Mouse (Mus musculus): ENCODE data around the gene Parm1.
A peak's percentile ranks its signal among the peaks of the same experiment; 100 is the strongest.

Gene Parm1

GRCm38 (mm10) chr5:91566591-91566990 is 49.2 kb downstream of the Parm1 start:
- no peak for DNase-seq (ENCODE audit: extremely low read depth, low read depth, low spot score)

- peak; percentile 99 for DNase-seq (ENCODE audit: extremely low read depth, low read depth, low spot score)
These were observed 56.8 kb downstream of the Parm1 start for GRCm38 (mm10) chr5:91574211-91574610.

GRCm38 (mm10) chr5:91578924-91579323 is 61.5 kb downstream of the Parm1 start:
- DNase-seq (ENCODE audit: extremely low read depth, low read depth, low spot score), result no peak

GRCm38 (mm10) chr5:91581799-91582198 is 64.4 kb downstream of the Parm1 start:
- no peak for DNase-seq (ENCODE audit: extremely low read depth, low read depth, low spot score)

- no peak for DNase-seq (ENCODE audit: extremely low read depth, low read depth, low spot score)
These were observed 68.8 kb downstream of the Parm1 start for GRCm38 (mm10) chr5:91586206-91586605.

GRCm38 (mm10) chr5:91594083-91594482 is 76.7 kb downstream of the Parm1 start:
- no peak for DNase-seq (ENCODE audit: extremely low read depth, low read depth, low spot score)

GRCm38 (mm10) chr5:91597216-91597615 is 79.8 kb downstream of the Parm1 start:
- DNase-seq (ENCODE audit: extremely low read depth, low read depth, low spot score), result no peak

- no peak for DNase-seq (ENCODE audit: extremely low read depth, low read depth, low spot score)
These were observed 82.4 kb downstream of the Parm1 start for GRCm38 (mm10) chr5:91599801-91600200.

- no peak for DNase-seq (ENCODE audit: extremely low read depth, low read depth, low spot score)
These were observed 85.9 kb downstream of the Parm1 start for GRCm38 (mm10) chr5:91603347-91603746.

GRCm38 (mm10) chr5:91603787-91604439 is 86.5 kb downstream of the Parm1 start:
- no peak for DNase-seq (ENCODE audit: extremely low read depth, low read depth, low spot score)

- no peak for DNase-seq (ENCODE audit: extremely low read depth, low read depth, low spot score)
These were observed 89.8 kb downstream of the Parm1 start for GRCm38 (mm10) chr5:91607234-91607633.

GRCm38 (mm10) chr5:91607841-91608240 is 90.4 kb downstream of the Parm1 start:
- no peak for DNase-seq (ENCODE audit: extremely low read depth, low read depth, low spot score)

- DNase-seq (ENCODE audit: extremely low read depth, low read depth, low spot score), result no peak
These were observed 91.6 kb downstream of the Parm1 start for GRCm38 (mm10) chr5:91609041-91609440.

GRCm38 (mm10) chr5:91609511-91610300 is 92.3 kb downstream of the Parm1 start:
- peak; percentile 88 for DNase-seq (ENCODE audit: extremely low read depth, low read depth, low spot score)

GRCm38 (mm10) chr5:91610499-91610898 is 93.1 kb downstream of the Parm1 start:
- no peak for DNase-seq (ENCODE audit: extremely low read depth, low read depth, low spot score)

- DNase-seq (ENCODE audit: extremely low read depth, low read depth, low spot score), result no peak
These were observed 94.2 kb downstream of the Parm1 start for GRCm38 (mm10) chr5:91611589-91611988.

- no peak for DNase-seq (ENCODE audit: extremely low read depth, low read depth, low spot score)
These were observed 100.2 kb downstream of the Parm1 start for GRCm38 (mm10) chr5:91617331-91618233.

- DNase-seq (ENCODE audit: extremely low read depth, low read depth, low spot score), result no peak
These were observed 101.3 kb downstream of the Parm1 start for GRCm38 (mm10) chr5:91618661-91619173.

- peak; percentile 99 for DNase-seq (ENCODE audit: extremely low read depth, low read depth, low spot score)
These were observed 103.8 kb downstream of the Parm1 start for GRCm38 (mm10) chr5:91621197-91621596.

GRCm38 (mm10) chr5:91626823-91627222 is 109.4 kb downstream of the Parm1 start:
- no peak for DNase-seq (ENCODE audit: extremely low read depth, low read depth, low spot score)

GRCm38 (mm10) chr5:91629472-91629871 is 112.1 kb downstream of the Parm1 start:
- peak; percentile 71 for DNase-seq (ENCODE audit: extremely low read depth, low read depth, low spot score)
